ENCODE assay signal across 29 mouse cellular contexts in genomic region chrX:33930216-33930615, GRCm38 (mm10). TPM values are rescaled to one million over a fixed set of nuclear protein-coding genes. Genes with fewer than 3 reads are reported as not detected.
"Had no signal": no experiment of that assay in that cellular context is flagged by ENCODE, and none has a peak within 500 bp of the region (broad histone marks: within the 10 kb centered on the region; RNA-seq: fewer than 3 reads in every experiment).

No protein-coding gene starts in this region.

RNA-seq across cellular contexts. Expression of gene Btbd35f6, which starts 26.1 kb away (rescaled TPM):
- polyA plus RNA-seq: limb, embryonic 10.5 days; limb, embryonic 11.5 days; limb, embryonic 12.5 days; limb, embryonic 13.5 days; limb, embryonic 14.5 days; limb, embryonic 15.5 days; liver, adult 2 months; liver, embryonic 11.5 days; liver, embryonic 12.5 days; liver, embryonic 13.5 days; liver, embryonic 14.5 days; liver, embryonic 15.5 days; liver, embryonic 16.5 days; liver, postnatal 0 days; lung, adult 2 months; lung, embryonic 14.5 days; lung, embryonic 15.5 days; lung, embryonic 16.5 days; lung, postnatal 0 days; macrophage; midbrain, embryonic 10.5 days; midbrain, embryonic 11.5 days; midbrain, embryonic 12.5 days; midbrain, embryonic 13.5 days; midbrain, embryonic 14.5 days; midbrain, embryonic 15.5 days; midbrain, embryonic 16.5 days; midbrain, postnatal 0 days; myocyte had no signal

RNA-seq across cellular contexts. Expression of gene Gm21870, which starts 56.4 kb away (rescaled TPM):
- polyA plus RNA-seq: limb, embryonic 10.5 days; limb, embryonic 11.5 days; limb, embryonic 12.5 days; limb, embryonic 13.5 days; limb, embryonic 14.5 days; limb, embryonic 15.5 days; liver, adult 2 months; liver, embryonic 11.5 days; liver, embryonic 12.5 days; liver, embryonic 13.5 days; liver, embryonic 14.5 days; liver, embryonic 15.5 days; liver, embryonic 16.5 days; liver, postnatal 0 days; lung, adult 2 months; lung, embryonic 14.5 days; lung, embryonic 15.5 days; lung, embryonic 16.5 days; lung, postnatal 0 days; macrophage; midbrain, embryonic 10.5 days; midbrain, embryonic 11.5 days; midbrain, embryonic 12.5 days; midbrain, embryonic 13.5 days; midbrain, embryonic 14.5 days; midbrain, embryonic 15.5 days; midbrain, embryonic 16.5 days; midbrain, postnatal 0 days; myocyte had no signal
